Mouse (Mus musculus) layer of hippocampus, adult 18-20 months (tissue): ENCODE measurements around the gene Rptor. TPM values are rescaled to one million over a fixed set of nuclear protein-coding genes. Genes with fewer than 3 reads are reported as not detected.

Experiments
- DNase-seq, 2 experiments: peaks; one replicate each; pipeline ENCODE4 v3.0.0; 2022; ENCODE audit warnings: low spot score in 2 of 2
- total RNA-seq, 2 experiments: library from RNA; stranded (reverse); gene quantifications; 2 replicates each; pipeline ENCODE4 v1.2.3; 2021

Rptor gene
- total RNA-seq, 2 experiments from 2014 or later: 56.0 to 61.1 TPM

DNA sequence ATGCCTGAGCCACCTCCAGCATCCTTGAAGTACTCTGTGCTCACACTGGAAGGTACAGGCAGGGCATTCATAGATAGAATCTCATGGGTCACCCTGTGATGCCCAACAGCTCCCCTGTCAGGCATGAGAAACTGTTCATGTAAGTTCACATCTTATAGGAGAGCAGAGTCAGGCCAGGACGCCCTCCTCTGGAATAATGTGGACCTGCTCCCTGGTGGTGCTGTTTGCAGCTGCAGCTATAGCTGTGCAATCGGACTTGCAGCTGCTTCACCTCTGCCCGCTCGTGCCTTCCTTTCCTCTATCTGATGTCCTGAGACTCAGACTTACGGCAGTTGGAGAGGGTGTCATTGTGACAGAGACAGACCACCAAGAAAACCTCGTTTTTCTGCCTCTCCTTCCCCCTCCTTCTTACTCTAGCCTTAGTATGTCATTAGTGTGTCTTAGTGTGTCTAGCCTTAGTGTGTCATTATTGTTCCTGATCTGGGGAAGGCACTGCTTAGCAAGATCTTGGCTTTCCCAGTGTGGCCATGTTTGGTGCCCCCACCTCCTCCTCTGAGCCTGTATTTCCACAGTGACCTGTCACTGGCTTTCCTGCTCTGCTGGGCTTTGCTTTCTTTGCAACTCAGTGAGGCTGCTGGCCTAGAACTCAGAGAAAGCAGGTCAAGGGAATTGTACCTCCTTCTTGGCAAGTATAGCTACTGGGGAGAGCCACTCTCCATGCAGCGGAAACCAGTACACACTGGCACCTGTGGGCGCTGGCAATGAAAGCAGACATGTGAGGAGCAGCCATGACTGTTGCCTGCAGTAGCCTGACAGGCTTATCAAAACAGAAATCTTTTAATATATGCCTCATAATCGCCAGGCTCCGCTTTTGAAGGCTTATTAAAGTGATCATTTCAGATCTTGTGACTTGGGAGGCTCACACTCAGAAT lies 237.0 kb downstream of the Rptor start:
- DNase-seq: no peak

DNA sequence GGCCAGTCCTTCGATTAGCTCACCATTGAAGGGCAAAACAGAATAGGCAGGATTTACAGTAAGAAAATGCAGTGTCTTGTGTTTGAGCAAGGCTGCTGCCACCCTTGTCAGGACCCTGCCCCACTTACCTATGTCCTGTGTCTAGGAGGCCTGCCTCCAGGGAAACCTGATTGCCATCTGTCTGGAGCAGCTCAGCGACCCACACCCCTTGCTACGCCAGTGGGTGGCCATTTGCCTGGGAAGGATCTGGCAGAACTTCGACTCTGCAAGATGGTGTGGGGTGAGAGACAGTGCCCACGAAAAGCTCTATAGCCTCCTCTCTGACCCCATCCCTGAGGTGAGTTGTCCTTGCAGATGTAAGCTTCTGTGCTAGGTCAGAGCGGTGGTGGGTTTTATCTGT lies 243.9 kb downstream of the Rptor start:
- DNase-seq: no peak

DNA sequence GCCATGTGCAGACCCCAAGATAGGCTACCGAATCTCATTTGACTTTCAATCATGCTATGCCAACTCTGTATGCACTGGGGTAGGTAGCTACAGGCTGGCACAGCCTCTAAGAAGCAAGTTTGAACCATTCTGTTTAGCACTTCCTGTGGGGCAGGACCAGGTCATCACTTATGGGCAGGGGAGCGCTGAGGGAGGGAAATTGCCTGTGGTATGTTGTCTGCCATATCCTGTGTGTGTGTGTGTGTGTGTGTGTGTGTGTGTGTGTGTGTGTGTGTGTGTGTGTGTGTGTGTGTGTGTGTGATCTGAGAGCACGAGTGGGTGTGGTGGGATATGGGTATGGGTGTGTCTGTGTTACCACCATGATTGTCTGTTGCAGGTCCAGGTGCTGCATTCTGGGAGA lies 244.4 kb downstream of the Rptor start:
- no peak for DNase-seq

DNA sequence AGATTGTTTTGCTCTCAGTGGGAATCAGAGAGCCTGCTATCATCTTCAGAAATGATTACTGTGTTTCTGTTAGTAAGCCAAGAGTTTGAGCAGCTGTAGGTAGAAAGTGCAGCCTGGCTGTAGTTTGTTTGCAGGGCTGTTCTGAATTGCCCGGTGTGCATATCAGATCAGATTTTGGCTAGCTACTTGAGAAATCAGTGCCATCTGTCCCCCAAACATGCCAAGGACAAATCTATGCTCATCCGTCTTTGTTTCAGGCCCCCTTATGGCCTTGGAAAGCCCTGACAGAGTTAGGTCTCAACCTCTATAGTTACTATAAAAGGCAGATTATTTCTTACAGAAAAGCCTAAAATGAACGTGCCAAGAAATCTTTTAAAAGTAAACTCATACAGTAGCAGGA lies 244.9 kb downstream of the Rptor start:
- no peak for DNase-seq

DNA sequence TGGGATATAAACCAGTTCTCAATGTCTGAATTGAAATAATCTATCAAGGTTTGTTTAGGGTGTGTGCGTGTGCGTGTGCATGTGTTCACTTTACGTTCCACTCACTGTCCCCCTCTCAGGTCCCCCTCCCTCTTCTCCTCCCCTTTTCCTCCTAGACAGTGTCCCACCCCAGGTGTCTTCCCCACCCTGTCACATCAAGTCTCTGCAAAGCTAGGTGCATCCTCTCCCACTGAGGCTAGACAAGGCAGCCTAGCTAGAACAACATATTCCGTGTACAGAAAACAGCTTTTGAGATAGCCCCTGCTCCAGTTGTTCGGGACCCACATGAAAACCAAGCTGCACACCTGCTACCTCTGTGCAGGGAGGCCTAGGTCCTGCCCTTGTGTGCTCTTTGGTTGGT lies 245.5 kb downstream of the Rptor start:
- no peak for DNase-seq

DNA sequence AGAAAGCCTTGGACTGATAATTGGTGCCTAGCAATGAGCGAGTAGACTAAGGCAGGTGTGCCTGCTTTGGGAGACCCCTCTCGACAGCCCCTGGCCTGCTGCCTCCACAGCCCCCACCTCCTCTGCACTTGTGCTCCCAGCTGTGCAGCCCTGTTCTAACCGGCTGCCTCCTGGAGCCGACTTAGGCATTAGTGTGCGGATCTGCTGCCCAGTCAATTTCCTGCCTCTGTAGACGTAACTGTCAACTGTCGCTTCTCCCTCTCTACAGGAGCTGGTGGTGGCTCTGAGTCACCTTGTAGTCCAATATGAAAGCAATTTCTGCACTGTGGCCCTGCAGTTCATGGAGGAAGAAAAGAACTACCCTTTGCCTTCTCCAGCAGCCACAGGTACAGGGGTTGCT lies 253.3 kb downstream of the Rptor start:
- DNase-seq: no peak

DNA sequence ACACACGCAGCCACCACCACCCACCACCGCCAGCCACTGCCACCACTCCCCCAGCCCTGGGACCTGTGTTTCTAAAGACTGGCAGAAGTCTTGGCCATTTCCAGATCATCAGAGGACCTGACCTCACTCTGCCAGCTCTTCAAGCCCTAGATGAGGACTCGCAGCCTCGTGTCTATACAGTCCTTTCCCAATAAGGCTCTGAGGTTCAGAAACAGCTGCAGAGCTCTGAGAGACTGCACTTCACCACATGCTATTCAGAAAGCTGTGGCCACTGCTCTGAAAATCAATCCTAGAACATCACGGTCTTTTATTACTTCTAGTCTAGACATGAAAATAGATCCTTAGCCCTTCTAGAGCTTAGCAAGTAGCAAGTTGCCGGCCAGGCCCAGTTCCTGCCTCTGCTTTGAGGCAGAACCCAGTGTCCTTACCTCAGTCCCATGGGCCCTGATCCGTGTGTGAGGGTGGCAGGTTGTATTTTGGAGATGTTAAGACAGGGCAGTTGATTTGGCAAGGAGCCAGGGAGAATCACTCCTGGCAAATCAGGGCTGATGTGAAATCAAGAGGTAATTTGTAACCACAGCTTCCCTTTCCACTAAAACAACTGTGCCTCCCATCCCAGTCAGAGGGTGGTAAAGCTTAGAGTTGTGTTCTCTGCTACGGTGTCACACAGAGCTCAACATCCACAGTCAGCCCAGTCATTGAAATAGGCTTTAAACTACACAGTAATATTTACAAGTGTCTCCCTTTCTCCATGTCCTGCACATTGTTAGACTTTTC lies 260.0 kb downstream of the Rptor start:
- DNase-seq: no peak

DNA sequence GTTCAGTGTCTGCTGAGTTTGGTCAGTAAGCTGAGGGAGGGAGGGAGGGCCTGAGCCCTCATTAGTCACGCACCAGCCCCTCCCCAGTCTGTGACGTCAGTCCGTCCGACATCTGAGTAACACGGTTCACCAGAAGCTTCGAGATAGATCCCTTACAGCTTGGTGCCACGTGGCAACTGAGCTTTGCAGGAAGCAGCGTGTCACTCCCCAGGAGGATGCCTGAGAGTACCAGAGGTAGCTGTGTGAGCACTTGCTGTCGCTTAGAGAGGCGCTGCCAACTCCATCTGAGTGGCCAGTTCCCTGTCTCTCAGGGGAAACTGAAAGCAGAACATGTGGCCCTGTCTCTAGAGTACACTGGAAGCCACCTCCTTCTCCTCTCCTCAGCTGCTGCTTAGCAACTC lies 260.7 kb downstream of the Rptor start:
- DNase-seq: no peak

DNA sequence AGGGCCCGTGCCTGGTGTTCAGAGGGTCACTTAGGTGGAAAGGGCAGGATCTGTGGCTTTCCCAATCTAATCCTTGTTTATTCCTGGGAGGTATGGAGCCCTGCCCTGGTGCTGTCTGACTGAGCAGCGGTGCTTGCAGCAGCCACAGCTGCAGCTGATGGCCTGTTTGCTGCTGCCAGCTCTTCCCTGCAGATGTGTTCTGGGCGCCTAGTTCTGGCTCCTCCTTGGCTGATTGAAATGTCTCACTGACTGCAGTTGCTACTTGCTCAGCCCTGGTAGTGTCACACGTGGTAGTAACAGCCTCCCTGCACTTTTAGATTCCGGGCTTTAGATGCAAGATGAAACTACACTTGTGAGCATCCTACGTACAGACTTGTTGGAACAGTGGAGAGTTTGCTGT lies 264.1 kb downstream of the Rptor start:
- no peak for DNase-seq

DNA sequence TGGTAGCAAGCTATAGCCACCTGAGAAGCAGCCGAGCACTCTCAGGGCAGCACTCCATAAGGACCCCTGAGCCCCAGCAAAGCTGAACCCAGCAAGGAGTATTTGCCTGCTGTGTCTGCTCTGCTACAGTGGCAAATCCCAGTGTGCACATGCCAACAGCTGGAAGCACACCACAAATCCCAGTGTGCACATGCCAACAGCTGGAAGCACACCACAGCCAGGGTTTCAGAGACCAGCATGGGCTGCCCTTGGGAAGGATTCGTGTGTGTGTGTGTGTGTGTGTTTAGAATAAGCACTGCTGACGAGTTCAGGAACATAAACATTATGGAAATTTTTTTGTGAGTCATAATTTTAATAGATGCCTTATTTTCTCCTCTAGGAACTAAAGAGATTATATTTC lies 265.4 kb downstream of the Rptor start:
- DNase-seq: no peak

DNA sequence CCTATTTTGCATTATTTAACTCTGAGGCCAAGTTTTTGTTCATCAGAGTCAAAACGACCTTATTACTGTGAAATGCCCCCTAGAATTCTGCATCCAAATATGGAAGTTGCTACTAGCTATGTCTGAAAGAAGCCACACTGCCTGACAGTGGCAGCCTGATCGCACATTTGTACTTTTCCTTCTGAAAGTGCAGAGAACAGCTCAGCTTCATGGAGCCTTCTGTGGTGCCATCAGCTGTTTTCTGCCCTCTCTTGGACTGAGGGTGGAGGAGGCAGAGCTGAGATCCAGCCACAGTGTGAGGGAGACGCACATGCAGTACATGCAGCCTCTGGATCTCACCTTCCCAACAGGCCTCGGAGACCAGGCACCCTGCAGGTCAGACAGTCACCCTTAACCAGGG lies 265.9 kb downstream of the Rptor start:
- DNase-seq: peak in 1 of 2 experiments; percentile 42

DNA sequence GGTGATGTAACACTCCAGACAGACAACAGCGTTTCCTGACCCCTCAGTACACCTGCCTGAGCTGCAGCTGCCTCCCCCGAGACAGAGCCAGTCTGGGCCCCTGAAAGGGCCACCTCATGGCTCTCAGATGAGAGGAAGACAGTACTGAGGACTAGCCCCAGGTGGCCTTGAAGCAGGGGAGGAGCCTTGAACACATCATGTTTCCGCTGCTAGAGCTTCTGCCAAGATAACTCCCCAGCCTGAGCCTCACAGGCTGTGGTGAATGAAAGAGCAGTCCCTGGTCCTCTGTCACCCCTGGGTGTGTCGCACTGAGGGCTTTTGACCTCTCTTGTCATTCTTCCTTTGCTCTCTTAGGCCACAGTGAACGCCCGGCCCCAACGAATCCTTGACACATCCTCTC lies 268.4 kb downstream of the Rptor start:
- DNase-seq: no peak

DNA sequence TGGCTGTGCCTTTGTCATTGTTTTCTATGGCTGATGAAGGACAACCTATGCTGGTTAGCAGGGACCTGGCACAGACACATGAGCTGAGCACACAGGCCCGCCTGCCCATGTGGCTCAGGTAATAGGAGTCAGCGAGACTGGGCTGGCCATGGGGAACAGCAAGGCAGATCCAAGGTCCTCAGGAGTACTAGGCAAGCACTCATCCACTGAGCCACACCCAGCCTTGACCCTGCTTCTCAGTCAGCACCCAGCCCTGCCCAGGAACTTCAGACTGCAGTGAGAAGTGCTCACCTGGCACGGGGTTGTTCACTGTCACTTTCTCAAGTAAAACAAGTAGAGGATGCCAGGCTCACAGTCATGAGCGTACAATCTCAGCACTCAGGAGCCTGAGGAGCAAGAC lies 270.9 kb downstream of the Rptor start:
- DNase-seq: no peak

DNA sequence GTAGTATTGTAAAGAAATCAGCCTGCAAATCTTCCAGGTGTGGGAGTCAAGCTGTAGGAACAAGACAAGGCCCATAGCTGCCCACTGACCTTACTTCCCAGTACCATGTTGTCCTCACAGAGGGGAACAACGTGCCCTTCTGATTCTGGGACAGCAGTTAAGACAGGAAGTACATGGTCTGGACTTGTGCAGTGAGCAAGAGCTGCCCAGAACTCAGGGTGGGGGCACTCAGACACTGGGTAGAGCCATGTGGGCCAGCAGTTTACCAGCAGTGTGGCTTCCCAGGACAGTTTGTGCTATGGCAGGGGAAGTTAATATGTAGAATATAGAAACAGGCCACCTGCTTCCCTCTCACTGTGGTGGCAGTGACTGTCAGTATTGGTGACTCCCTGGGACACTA lies 272.1 kb downstream of the Rptor start:
- DNase-seq: no peak

DNA sequence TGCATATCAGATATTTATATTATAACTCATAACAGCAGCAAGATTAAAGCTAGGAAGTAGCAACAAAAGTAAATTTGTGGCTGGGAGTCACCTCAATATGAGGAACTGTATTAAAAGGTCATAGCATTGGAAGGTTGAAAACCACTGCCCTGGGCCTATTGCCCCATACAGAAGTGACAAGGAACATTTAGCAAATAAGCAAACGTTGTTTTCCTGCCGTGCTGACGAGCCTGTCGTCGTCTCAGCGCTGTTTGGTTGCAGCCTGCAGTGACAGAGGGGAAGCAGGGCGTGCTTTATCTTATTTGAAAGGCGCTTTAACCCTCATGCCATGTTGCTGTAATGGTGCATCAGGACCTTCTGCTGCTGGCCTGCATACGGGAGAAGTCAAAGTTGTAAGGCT lies 273.0 kb downstream of the Rptor start:
- no peak for DNase-seq

DNA sequence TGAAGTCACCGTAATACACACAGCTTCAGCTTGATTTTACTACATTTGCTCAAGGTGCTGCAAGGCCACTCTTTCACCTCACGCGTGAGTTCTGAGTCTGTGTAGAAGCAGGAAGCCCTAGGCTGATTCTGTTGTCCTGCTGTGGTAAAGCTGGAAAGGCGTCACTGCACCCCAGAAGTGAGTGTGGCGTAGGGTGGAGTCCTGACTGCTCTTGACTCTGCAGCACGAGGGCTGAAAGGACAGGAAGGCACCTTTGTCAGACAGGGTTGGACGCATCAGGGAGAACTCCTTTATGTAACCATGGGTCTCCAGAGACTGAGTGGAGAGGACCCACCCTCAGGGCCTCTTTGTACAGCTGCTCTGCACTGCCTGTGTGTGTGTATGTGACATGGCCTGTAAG lies 274.4 kb downstream of the Rptor start:
- DNase-seq: no peak

DNA sequence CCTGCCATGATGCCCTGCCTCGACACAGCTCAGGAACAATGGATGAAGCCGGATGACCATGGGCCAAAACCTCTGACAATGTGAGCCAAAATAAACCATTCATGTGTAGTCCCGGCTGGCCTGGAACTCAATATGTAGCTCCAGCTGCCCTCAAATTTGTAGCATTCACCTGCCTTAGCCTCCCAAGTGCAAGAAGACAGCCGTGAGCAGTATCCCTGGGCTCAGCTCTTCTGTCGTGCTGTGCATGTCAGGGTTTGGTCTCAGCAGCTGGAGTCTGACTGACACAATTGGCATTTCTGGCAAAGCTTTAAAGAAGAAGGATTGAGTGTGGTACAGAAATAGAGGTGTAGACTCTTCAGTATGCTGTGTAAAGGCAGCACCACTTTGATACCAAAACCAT lies 276.9 kb downstream of the Rptor start:
- no peak for DNase-seq

DNA sequence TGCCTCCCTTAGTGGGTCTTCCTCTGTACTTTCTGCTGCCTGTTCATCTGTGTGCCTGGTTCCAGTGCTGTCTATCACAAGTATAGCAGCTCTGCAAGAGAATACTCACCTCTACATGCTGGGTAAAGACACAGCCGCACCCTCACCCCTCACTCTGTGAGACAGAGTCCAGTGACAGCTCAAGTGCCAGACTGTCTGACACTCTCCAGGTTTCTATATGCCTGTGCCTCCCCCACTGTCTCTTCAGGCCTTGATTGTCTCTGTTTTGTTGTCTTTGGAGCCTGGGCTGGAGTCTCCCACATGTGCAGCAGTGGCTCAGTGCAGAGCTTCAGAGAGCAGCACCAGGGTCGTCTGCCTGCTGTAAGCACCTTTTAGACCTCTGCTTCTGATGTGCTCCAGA lies 280.9 kb downstream of the Rptor start:
- DNase-seq: no peak

DNA sequence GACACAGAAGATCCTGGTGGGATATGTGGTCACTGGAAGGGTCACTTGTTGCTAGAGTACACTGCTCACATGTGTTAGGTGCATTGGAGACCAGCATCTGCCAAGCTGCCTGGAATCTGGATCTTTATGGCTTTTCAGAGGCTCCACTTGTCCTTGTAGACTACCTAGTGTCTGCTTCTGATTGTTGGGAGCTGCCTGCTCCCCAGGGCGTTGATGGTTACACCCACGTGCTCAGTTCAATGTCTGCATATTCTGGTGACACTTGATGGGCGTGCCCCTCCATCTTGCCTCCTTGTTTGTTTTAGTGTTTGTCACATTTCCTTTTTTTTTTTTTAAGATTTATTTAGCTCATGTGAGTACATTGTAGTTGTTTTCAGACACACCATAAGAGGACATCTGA lies 287.3 kb downstream of the Rptor start:
- no peak for DNase-seq

DNA sequence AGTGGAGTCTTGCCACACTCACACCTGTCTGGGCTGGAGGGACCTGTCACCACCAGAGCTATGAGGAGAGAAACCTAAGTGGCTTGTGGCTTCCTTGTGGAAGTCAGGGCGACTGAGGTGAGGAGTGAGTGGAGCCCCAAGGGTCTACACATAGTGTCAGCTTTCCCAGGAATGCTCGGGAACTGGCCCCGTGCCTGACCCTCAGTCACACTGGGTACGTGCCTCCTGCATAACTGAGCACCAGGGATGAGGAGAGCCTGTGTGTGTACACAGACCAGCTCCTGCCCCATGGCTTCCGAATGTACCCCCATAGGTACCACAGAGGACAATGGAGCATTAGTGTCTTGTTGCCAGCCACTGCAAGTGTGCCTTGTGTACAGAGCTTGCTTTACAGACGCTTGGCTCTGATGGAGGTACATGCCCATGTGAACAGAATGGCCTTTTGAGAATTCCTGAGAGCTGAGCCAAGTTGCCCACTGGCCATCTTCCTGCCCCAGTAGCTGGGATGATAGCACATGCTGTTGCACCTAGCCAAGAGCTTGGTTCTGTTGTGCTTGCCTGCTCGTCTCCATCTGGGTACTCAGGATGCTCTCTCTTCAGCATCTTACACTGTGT lies 289.0 kb downstream of the Rptor start:
- no peak for DNase-seq

DNA sequence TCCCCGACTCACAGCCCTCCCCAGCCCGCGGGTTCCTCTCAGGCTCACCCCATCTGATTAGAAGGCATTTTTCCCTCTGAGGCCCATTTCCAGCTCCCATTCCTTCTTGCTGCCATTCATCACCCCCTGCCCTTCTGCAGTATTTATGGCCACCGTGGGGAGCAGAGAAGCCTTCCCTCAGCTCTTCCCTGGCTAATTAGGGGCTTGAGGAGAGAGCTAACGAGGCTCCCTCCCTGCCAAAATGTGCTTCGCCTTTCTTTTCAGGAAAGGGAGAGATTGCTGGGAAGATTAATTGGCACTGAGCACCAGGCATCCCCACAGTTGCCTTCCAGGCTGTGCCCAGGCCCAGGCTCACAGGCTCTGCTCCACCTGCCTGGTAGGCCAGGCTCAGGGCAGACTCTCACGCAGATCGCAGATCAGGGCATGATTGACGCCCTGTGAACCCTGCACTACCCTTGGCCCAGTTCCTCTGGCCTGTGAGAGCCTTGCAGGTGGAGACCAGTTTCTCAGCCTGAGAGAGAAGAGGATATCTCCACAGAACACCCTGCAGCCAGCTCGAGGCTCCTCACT lies 291.0 kb downstream of the Rptor start:
- DNase-seq: no peak

DNA sequence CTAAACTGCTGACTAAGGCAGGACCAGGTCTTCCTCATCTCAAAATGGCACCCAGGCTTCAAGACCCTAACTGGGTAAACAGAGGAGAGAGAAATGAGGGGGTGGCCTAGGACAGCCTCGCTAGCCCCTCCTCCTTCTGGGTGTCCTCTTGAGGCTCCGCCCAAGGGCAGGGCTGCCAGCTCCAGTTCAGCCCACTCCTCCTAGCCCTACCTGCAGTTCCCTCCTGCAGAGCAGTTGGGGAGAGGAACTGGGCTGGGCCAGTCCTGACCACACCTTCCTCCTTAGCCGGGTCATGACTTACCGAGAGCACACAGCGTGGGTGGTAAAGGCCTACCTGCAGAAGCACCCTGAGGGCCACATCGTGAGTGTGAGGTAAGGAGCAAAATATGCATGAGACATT lies 291.9 kb downstream of the Rptor start:
- DNase-seq: no peak
